Mouse (Mus musculus) neural tube, embryonic 14.5 days (tissue): ENCODE results near the gene Tnfrsf23. TPM values are rescaled to one million over a fixed set of nuclear protein-coding genes. Genes with fewer than 3 reads are reported as not detected.
"Not testable (repeated sequence)": the region's sequence is repeated elsewhere in the genome, so short reads cannot be mapped to it uniquely, and the experiment has no call there.

Source experiments
- ATAC-seq: fragments of 200-750 bp; cut with Nextera tagmentation; 2 replicates; pipeline ENCODE4 v1.8.0; 2017; ENCODE audit warnings: low read depth, mild to moderate bottlenecking, moderate TSS enrichment, moderate library complexity
- H3K27ac ChIP-seq: fragments of 300-500 bp; sonication (generic); 2 replicates; pipeline ENCODE4 v1.5.1; 2014; ENCODE audit warnings: low read depth, mild to moderate bottlenecking, control low read depth, low read length, moderate library complexity, mixed read lengths
- H3K27me3 ChIP-seq: fragments of 300-500 bp; sonication (generic); 2 replicates; pipeline ENCODE4 v1.6.1; 2014; ENCODE audit warnings: low read length; ENCODE audit not compliant: control insufficient read depth, insufficient read depth
- H3K36me3 ChIP-seq: fragments of 300-500 bp; sonication (generic); 2 replicates; pipeline ENCODE4 v1.6.1; 2014; ENCODE audit warnings: low read length, mixed read lengths; ENCODE audit not compliant: control insufficient read depth, insufficient read depth
- H3K4me1 ChIP-seq: fragments of 300-500 bp; sonication (generic); 2 replicates; pipeline ENCODE4 v1.6.1; 2014; ENCODE audit warnings: low read length; ENCODE audit not compliant: control insufficient read depth, insufficient read depth
- H3K4me2 ChIP-seq: fragments of 300-500 bp; sonication (generic); 2 replicates; pipeline ENCODE4 v1.6.1; 2014; ENCODE audit warnings: mild to moderate bottlenecking, low read depth, low read length, control low read depth
- H3K4me3 ChIP-seq: fragments of 300-500 bp; sonication (generic); 2 replicates; pipeline ENCODE4 v1.5.1; 2014; ENCODE audit warnings: low read depth, low read length, control low read depth, mixed read lengths
- H3K9ac ChIP-seq: fragments of 300-500 bp; sonication (generic); replicated peaks from 2 replicates; pipeline ENCODE4 v1.6.1; 2014; ENCODE audit warnings: low read depth, mild to moderate bottlenecking, control low read depth, low read length, mixed read lengths
- H3K9me3 ChIP-seq: fragments of 300-500 bp; sonication (generic); 2 replicates; pipeline ENCODE4 v1.6.1; 2016; ENCODE audit warnings: low read length; ENCODE audit not compliant: control insufficient read depth
- WGBS: fragments of 180-500 bp; shearing (Covaris S2); extraction: QIAGEN DNeasy Blood & Tissue Kit; methylation state at CpG from one replicate; pipeline ENCODE4 v1.1.7; 2014; 5-methylcytosine and 5-hydroxymethylcytosine counted together
- polyA plus RNA-seq: library from polyadenylated mRNA; unstranded; fragments of >200 nt; fragmentation: Nextera tagmentation; extraction: Ambion mirVana; gene quantifications from 2 replicates; pipeline ENCODE4 v1.2.1, GENCODE M21; 2014

Tnfrsf23 gene
- polyA plus RNA-seq, 1 experiment from 2014 or later: 0.98 TPM

GRCm38 (mm10) chr7:143663470-143663869, 22.2 kb downstream of the Tnfrsf23 start:
- WGBS: 85% methylated on average over 2 of the region's 2 CpGs
- Histone ChIP-seq H3K4me2 (no peak overlapping the region), H3K9me3 (no peaks in the 10 kb centered on the region), H3K9ac (no peak overlapping the region), H3K4me1 (no peaks in the 10 kb centered on the region), H3K36me3 (no peaks in the 10 kb centered on the region), H3K27me3 (no peaks in the 10 kb centered on the region), H3K27ac (no peak overlapping the region), H3K4me3 (no peak overlapping the region)
- no peak for ATAC-seq

- H3K4me2 ChIP-seq: no peak overlapping the region
- H3K9me3 ChIP-seq: no peaks in the 10 kb centered on the region
- no peak overlapping the region for H3K4me3 ChIP-seq
- no peak for ATAC-seq
- H3K27ac ChIP-seq: no peak overlapping the region
- no peaks in the 10 kb centered on the region for H3K27me3 ChIP-seq
- no peaks in the 10 kb centered on the region for H3K4me1 ChIP-seq
- H3K9ac ChIP-seq: no peak overlapping the region
- H3K36me3 ChIP-seq: no peaks in the 10 kb centered on the region
These were observed 24.9 kb downstream of the Tnfrsf23 start for GRCm38 (mm10) chr7:143660797-143661196.

DNA sequence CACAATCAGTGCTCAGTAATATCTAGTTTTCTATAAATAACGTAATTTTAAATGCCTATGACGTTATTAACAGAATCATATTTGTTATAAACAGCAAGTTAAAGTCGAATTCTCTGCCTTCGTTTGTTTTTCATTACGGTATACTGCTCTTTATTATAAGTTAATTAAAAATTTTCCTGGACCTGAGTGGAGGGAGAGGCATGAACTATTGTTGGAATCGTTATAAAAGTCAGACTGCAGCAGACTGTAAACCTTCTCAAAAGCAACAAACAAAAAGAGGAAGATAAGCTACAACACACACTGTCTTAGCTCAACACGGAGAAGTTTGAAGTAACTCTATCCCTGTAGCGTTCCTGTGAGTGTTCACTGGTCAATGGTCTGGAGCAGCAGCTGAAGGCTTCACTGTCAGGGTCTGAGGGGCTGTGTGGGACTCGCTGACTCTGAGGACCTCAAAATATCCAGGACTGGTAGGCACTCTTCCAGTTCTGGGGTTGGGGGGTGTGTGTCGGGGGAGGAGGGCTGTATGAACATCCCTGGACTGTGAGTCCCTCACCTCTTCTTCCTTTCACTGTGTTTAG, 35.8 kb downstream of the Tnfrsf23 start:
- WGBS: 52% methylated on average over 10 of the region's 10 CpGs
- H3K27ac ChIP-seq, H3K9ac ChIP-seq, H3K4me1 ChIP-seq, H3K27me3 ChIP-seq, H3K9me3 ChIP-seq, H3K4me2 ChIP-seq, H3K36me3 ChIP-seq: not testable (repeated sequence)
- peak overlapping the region; percentile 61 for H3K4me3 ChIP-seq
- ATAC-seq: 0 out of 2 replicates have a peak, but pooled peaks have one; percentile 28

DNA sequence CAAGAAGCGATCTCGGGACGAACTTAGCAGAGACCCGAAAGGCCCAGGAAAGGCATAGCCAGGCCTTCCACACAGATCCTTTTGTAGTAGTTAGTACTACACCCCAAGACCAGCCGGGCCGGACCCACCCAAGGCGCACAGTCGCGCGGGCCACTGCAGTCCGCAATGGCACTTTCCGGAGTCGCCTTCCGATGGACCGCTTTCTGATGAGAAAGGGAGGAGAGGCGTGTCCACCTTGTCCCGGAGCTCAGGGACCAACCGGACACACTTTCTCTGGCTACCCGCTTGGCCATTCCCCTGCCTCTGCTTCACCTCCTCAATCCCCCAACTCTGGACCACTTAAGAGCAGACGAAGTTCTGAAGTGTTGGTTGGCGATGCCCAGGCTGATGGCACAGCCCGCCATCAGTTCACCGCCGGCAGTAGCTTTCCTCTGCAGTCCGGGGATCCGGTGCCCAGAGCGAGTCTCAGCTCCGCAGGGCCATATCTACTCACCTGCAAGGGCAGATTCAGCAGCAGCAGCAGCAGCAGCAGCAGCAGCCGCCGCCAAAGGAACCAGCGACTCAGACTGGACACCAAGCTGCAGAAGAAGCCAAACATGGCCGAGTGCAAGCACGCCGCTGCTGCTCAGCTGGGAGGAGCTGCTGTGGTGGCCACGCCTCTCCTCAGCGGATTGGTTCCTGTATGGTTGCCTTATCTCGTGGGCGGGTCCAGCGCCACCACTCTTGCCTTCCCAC, 36.5 kb downstream of the Tnfrsf23 start, which contains the start of gene Tnfrsf22:
Tnfrsf22 (minus strand) TSS at position 628 of the 735 bp plus-strand sequence.
- Histone ChIP-seq H3K27ac (no peak within 1 kb of the TSS), H3K4me1 (no peaks in the 10 kb centered on the region), H3K4me3 (peak within 1 kb of the TSS; percentile 61), H3K36me3 (no peaks in the 10 kb centered on the region), H3K9ac (peak within 1 kb of the TSS; percentile 57; the same call in 1 of the 2 replicates), H3K4me2 (peak within 1 kb of the TSS; percentile 85), H3K9me3 (no peaks in the 10 kb centered on the region), H3K27me3 (no peaks in the 10 kb centered on the region)
- 2% methylated on average over 39 of the region's 39 CpGs for WGBS
- peak; percentile 98 for ATAC-seq

DNA sequence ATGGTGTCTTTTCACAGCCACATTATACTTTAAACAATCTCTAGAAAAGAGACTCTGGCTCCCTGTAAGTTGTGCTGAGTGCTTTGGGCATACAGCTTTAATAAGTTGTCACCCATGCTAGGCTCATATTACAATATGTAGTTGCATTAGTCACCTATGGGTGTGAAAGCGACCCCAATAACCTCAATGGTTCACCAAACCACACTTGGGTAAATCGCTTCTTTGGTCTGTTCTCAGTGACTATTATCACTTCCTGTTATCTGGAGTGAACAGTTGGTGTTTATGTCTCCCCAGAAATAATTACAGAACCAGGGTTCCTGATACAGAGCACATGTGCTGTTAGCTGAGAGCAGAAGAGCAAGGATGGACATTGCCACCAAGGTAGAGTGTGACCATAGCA, 41.7 kb downstream of the Tnfrsf23 start:
- H3K9me3 ChIP-seq, H3K9ac ChIP-seq, H3K27me3 ChIP-seq, H3K36me3 ChIP-seq, H3K4me2 ChIP-seq, H3K4me3 ChIP-seq, ATAC-seq, H3K4me1 ChIP-seq, H3K27ac ChIP-seq: not testable (repeated sequence)
- 90% methylated on average over 2 of the region's 2 CpGs for WGBS

DNA sequence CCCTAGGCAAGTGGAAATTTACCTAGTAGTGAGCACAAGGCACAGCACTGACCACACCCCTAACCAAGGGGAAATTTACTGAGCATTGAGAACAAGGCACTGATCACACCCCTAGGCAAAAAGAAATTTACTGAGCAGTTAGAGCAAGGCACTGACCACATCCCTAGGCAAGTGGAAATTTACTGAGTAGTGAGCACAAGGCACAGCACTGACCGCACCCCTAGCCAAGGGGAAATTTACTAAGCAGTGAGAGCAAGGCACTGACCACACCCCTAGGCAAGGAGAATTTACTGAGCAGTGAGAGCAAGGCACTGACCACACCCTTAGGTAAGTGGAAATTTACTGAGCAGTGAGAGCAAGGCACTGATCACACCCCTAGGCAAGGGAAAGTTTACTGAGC, 49.0 kb downstream of the Tnfrsf23 start:
- H3K4me3 ChIP-seq: no peak overlapping the region

DNA sequence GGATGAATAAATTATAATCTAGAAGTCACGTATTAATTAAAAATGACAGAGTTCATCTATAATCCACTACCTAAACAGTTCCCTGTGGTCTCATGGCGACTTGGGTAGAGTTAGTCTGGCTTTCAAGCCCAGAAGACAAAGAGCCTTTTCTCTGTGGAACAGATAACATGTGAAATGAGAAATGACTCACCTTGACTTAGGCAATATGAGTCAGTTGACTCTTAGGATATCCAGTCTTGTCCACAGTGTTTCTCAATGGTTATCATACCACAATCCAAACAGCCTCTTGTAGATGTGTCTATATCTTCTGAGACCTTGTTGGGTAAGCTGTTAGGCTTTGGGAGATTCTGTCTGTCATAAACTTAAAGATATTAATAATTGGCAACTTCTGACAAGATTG, 54.2 kb downstream of the Tnfrsf23 start:
- 69% methylated on average over 2 of the region's 2 CpGs for WGBS
- Histone ChIP-seq H3K4me3 (no peak overlapping the region), H3K9ac (no peak overlapping the region), H3K9me3 (no peaks in the 10 kb centered on the region), H3K4me2 (no peak overlapping the region), H3K27me3 (no peaks in the 10 kb centered on the region), H3K36me3 (no peaks in the 10 kb centered on the region), H3K27ac (no peak overlapping the region), H3K4me1 (no peaks in the 10 kb centered on the region)
- no peak for ATAC-seq

More for the DNA sequence above, 49.0 kb downstream of the Tnfrsf23 start:
- H3K4me2 ChIP-seq: no peak overlapping the region
- no peaks in the 10 kb centered on the region for H3K36me3 ChIP-seq
- H3K4me1 ChIP-seq: no peaks in the 10 kb centered on the region
- no peaks in the 10 kb centered on the region for H3K9me3 ChIP-seq
- H3K27ac ChIP-seq: no peak overlapping the region
- no peaks in the 10 kb centered on the region for H3K27me3 ChIP-seq
- 97% methylated on average over 1 of the region's 1 CpGs for WGBS
- ATAC-seq: no peak
- H3K9ac ChIP-seq: no peak overlapping the region

GRCm38 (mm10) chr7:143629501-143629900, 56.2 kb downstream of the Tnfrsf23 start:
- 67% methylated on average over 1 of the region's 1 CpGs for WGBS

DNA sequence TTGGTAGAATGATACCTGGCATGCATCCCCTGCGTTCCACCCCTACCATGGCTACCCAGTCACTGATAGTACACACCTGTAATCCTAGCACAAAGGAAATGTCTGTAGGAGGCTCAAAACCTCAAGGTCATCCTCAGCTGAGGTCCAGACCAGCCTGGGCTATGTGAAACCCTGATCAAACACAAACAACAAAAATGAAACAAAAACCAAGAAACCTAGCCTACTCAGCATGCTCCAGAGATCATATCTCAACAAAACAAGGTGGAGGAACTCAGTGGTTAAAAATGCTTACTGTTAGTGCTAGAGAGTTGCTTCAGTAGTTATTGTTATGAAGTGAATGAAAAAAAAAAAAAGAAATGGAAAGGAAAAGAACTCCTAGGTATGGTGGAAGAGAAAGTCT, 57.1 kb downstream of the Tnfrsf23 start, which contains the start of gene Tnfrsf26:
Tnfrsf26 (minus strand) TSS at position 183 of the 400 bp plus-strand sequence.
- Histone ChIP-seq H3K4me2 (no peak within 1 kb of the TSS), H3K36me3 (no peaks in the 10 kb centered on the region), H3K4me3 (no peak within 1 kb of the TSS), H3K4me1 (no peaks in the 10 kb centered on the region), H3K27ac (no peak within 1 kb of the TSS), H3K27me3 (no peaks in the 10 kb centered on the region), H3K9ac (no peak within 1 kb of the TSS), H3K9me3 (no peaks in the 10 kb centered on the region)
- 95% methylated on average over 1 of the region's 1 CpGs for WGBS
- no peak for ATAC-seq

More at GRCm38 (mm10) chr7:143629501-143629900, 56.2 kb downstream of the Tnfrsf23 start:
- Histone ChIP-seq H3K27ac (no peak overlapping the region), H3K4me1 (no peaks in the 10 kb centered on the region), H3K4me3 (no peak overlapping the region), H3K9me3 (no peaks in the 10 kb centered on the region), H3K4me2 (no peak overlapping the region), H3K36me3 (no peaks in the 10 kb centered on the region), H3K27me3 (no peaks in the 10 kb centered on the region), H3K9ac (no peak overlapping the region)
- ATAC-seq: no peak
